Mouse (Mus musculus) left cerebral cortex, postnatal 14 days (tissue): ENCODE measurements at regions not wholly inside any gene's neighbourhood (a gene's known extent, or its start where the extent isn't known, plus 50 kb on each side); places are given as distances from the start of the nearest gene placed in this dataset.

Experiments
- DNase-seq, 2 experiments: peaks; one replicate each; pipeline ENCODE4 v3.0.0; 2021 to 2022; ENCODE audit warnings: low spot score in 2 of 2, mixed read lengths in 1 of 2
- intact Hi-C: fragments of 180-260 bp; cut with DNase I; formaldehyde crosslinking; loops from one replicate; pipeline ENCODE4 v1.15.1; 2025
- microRNA-seq, 2 experiments: library from miRNA; unstranded; fragments of <30 nt; microRNA quantifications; one replicate each; pipeline ENCODE4 v1.2.0; 2022

GRCm38 (mm10) chr5:141131906-141132305 is 109.4 kb upstream of the Sdk1 start:
- DNase-seq: no peak
- intact Hi-C loops: no loop called here

- intact Hi-C loops: no loop called here
- no peak for DNase-seq
Measured at GRCm38 (mm10) chr5:141136239-141136638, 105.1 kb upstream of the Sdk1 start.

GRCm38 (mm10) chr5:141137716-141138115 is 103.6 kb upstream of the Sdk1 start:
- intact Hi-C loops: no loop called here
- DNase-seq: no peak

- DNase-seq: peak in 1 of 2 experiments; percentile 35
- intact Hi-C loops: no loop called here
Measured at GRCm38 (mm10) chr5:141138771-141139360, 102.4 kb upstream of the Sdk1 start.

GRCm38 (mm10) chr5:141139361-141139912 is 101.9 kb upstream of the Sdk1 start:
- intact Hi-C loops: no loop called here
- no peak for DNase-seq

- DNase-seq: no peak
- intact Hi-C loops: no loop called here
Measured at GRCm38 (mm10) chr5:141160391-141160790, 80.9 kb upstream of the Sdk1 start.

GRCm38 (mm10) chr5:141160956-141161355 is 80.3 kb upstream of the Sdk1 start:
- intact Hi-C loops: no loop called here
- DNase-seq: no peak

- no peak for DNase-seq
- intact Hi-C loops: no loop called here
Measured at GRCm38 (mm10) chr5:141182442-141182841, 58.8 kb upstream of the Sdk1 start.

- intact Hi-C loops: no loop called here
- no peak for DNase-seq
Measured at GRCm38 (mm10) chr5:141189033-141189432, 52.3 kb upstream of the Sdk1 start.

Small RNA genes lying in the stretch of these regions (microRNA-seq; reads per million reads assigned to microRNA genes)
- gene Gm26113: 0 to 0.26 reads per million in 2 experiments
